Mouse (Mus musculus): ENCODE measurements around the gene Igsf6.

Igsf6 gene

GRCm38 (mm10) chr7:121074281-121074680 is at the start of gene Igsf6:
Gene Igsf6 (minus strand): TSS chr7:121074572.
- in situ Hi-C loops (cut with MboI; ENCODE audit: unreplicated experiment in 2 of 2): no loop called here

- in situ Hi-C loops (cut with MboI; ENCODE audit: unreplicated experiment in 2 of 2): no loop called here
Observed at GRCm38 (mm10) chr7:121120143-121120818, 45.9 kb upstream of the Igsf6 start.

DNA sequence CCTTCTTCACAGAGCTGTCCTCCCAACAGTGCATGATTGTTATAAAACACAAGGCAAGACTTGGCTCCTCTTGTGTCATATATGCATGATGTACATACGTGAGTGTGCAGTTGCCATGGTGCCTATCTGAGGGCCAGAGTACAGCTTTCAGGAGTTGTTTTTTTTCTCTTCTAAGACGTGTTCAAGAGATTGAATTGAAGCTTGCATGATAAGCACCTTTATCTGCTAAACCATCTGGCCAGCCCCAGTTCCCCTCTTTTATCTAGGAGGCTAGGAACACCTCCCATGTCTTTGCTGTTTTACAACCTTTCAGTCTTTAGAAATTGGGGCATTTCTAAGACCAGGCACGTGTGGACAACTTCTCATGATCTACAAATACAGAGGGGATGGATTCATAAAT is 37.4 kb upstream of the Igsf6 start:
- in situ Hi-C loops (cut with MboI; ENCODE audit: unreplicated experiment in 2 of 2): loop anchor here in 1 of 2 experiments (10.0 kb wide), 1 partner anchor 277 kb away; no protein-coding TSS in a partner anchor

DNA sequence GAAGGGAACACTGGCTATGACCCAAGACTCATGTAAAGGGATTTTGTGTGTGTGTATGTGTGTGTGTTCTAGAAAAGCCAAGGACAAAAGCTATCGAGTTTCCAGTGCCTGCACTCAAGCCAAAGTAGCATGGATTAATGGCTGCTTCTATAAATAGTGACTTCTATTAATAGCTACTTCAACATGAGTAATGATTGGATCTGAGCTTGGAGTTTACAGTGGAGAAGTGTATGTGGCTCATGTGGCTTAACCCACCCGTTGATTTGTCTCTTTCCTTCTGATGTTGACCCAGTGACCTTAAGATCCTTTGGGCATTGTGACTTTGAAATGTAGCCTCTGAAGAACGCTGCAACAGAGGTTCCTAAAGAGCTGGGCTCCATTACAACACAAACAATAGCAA is 36.9 kb upstream of the Igsf6 start:
- in situ Hi-C loops (cut with MboI; ENCODE audit: unreplicated experiment in 2 of 2): loop anchor here in 1 of 2 experiments (10.0 kb wide), 1 partner anchor 277 kb away; no protein-coding TSS in a partner anchor

GRCm38 (mm10) chr7:121107851-121108250 is 33.5 kb upstream of the Igsf6 start:
- in situ Hi-C loops (cut with MboI; ENCODE audit: unreplicated experiment in 2 of 2): no loop called here

DNA sequence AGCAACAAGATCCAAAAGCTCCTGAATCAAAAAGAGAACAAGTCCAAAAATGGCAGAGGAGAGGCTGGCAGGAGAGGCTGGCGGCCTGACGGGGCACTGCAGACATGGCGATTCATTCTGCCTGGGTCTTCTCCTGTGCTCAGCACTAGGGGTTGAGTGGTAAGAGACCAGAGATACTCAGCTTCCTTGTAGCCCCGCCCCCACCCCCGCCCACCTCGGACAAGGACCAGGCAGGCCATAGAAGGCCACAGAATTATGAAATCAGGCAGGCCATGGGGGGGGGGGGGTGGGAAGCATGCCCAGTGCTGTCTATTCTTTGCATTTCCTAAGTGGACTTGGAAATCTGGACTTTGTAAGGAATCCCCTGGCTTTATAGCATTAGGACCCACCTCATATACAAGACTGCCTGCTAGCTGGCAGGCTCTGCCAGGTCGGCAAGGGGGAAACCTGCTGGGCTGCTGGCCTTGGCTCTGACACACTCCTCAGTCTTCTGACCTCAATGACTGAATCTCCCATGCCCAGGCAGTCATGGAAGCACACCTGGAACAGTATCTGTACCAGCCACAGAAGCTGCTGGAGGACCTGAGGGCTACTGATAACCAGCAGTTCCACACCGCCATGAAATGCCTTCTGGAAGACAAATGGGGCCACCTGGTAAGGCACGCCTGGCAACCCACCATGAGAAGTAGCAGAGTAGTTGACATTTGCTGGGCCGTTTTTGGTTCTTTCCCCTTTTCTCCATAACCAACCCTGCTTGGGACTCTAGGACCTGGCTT is 24.4 kb upstream of the Igsf6 start:
- in situ Hi-C loops (cut with MboI; ENCODE audit: unreplicated experiment in 2 of 2): no loop called here

GRCm38 (mm10) chr7:121093026-121093425 is 18.7 kb upstream of the Igsf6 start:
- in situ Hi-C loops (cut with MboI; ENCODE audit: unreplicated experiment in 2 of 2): no loop called here

DNA sequence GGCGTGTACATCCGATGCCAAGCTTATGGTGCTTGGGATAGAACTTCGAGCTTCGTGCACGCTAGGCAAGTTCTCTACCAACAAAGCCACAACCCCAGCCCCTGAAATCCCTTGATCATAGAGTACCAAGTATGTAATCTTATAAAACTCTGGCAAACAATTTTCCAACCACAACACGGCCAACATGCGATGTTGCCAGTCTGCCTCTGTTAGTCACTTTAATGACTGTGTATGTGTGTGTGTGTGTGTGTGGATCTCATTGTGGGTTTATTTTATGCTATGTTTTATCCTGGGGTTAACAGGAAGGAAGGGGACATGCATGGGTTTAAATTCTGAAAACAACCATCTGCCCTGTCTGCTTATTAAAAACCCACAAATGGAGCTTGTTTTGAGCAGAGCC is 16.4 kb upstream of the Igsf6 start:
- in situ Hi-C loops (cut with MboI; ENCODE audit: unreplicated experiment in 2 of 2): no loop called here

GRCm38 (mm10) chr7:121088745-121089144 is 14.4 kb upstream of the Igsf6 start:
- in situ Hi-C loops (cut with MboI; ENCODE audit: unreplicated experiment in 2 of 2): no loop called here

DNA sequence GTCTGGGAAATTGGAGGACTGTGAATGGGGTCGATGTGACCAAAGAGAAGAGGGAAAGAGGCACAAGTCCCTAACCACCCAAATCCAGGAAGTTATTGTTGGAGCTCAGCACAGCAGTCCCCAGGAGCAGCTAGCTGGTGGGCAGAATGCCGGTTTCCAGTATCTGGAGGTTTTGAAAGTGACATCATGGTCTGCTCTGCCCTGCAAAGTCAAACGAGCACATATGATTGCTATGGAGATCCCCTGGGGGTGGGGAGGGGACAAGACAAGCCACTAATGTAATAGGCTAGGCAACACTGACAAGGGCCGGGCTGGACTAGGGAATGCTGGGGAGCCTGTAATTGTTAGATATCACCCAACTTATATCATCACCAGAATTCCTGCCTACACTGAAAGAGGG is 11.1 kb upstream of the Igsf6 start:
- in situ Hi-C loops (cut with MboI; ENCODE audit: unreplicated experiment in 2 of 2): no loop called here

- in situ Hi-C loops (cut with MboI; ENCODE audit: unreplicated experiment in 2 of 2): no loop called here
Observed at GRCm38 (mm10) chr7:121084840-121085453, 10.6 kb upstream of the Igsf6 start.

- in situ Hi-C loops (cut with MboI; ENCODE audit: unreplicated experiment in 2 of 2): no loop called here
Observed at GRCm38 (mm10) chr7:121082949-121083513, 8.7 kb upstream of the Igsf6 start.

DNA sequence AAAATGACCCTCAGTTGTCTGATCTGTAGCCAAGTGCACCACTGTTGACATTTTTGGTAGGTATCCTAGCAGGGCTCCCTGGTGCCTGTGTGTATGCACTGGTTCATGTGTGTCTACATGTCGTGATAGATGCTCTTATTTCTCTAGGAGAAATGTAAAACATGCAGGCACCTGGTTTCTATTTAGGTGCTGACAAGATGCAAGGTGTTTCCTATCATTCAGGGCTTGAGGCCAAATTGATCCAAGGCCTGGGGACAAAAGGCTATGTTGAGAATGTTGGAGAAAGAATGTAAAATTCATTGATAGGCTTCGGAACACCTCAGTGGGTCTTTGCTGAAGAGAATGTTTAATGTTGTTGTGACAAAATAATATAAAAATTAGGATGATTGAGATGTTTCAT is 7.4 kb upstream of the Igsf6 start:
- in situ Hi-C loops (cut with MboI; ENCODE audit: unreplicated experiment in 2 of 2): no loop called here

- in situ Hi-C loops (cut with MboI; ENCODE audit: unreplicated experiment in 2 of 2): no loop called here
Observed at GRCm38 (mm10) chr7:121081350-121081749, 7.0 kb upstream of the Igsf6 start, which contains the start of gene Otoa. Gene Otoa (plus strand): TSS chr7:121081650.

DNA sequence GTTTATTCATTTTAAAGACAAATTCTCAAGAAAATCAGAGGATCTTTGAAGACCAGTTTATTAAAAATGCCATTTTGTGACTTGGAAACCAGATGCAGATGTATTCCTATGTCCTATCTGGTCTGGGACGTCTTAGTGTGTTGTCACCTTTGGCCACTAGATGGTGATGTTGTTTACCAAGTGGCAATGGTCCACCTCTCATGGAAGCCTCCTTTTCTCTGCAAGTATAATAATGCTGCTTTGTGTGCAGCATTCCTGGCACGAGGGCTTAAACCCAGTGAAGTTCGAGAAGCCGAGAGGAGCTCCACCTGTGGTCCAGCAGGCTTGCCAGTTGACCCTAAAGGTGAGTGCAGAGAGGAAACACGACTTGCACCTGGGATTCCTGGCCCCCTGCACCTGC is 3.5 kb upstream of the Igsf6 start:
- in situ Hi-C loops (cut with MboI; ENCODE audit: unreplicated experiment in 2 of 2): no loop called here

GRCm38 (mm10) chr7:121077311-121077710 is 2.9 kb upstream of the Igsf6 start:
- in situ Hi-C loops (cut with MboI; ENCODE audit: unreplicated experiment in 2 of 2): no loop called here

- in situ Hi-C loops (cut with MboI; ENCODE audit: unreplicated experiment in 2 of 2): no loop called here
Observed at GRCm38 (mm10) chr7:121075416-121075815, 1.0 kb upstream of the Igsf6 start.

GRCm38 (mm10) chr7:121074801-121075400 is 529 bp upstream of the Igsf6 start:
- in situ Hi-C loops (cut with MboI; ENCODE audit: unreplicated experiment in 2 of 2): no loop called here

DNA sequence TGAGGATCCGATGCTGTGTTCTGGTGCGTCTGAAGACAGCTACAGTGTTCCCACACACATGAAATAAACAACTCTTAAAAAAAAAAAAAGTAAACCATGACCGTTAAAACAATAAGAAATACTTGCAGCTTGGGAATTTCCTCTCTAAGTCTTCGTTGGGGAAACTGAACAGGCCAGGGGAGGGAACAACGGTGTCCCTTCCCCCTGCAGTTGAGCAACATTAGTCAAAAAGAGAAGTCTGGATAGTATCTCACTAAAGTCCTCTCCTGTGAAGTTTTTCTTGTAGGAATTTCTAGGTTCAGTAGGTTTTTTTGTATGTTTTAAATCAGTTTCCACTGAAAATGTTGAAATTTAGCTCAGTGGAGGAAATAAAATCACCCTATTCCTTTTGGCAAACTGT is 1.9 kb downstream of the Igsf6 start:
- in situ Hi-C loops (cut with MboI; ENCODE audit: unreplicated experiment in 2 of 2): no loop called here

DNA sequence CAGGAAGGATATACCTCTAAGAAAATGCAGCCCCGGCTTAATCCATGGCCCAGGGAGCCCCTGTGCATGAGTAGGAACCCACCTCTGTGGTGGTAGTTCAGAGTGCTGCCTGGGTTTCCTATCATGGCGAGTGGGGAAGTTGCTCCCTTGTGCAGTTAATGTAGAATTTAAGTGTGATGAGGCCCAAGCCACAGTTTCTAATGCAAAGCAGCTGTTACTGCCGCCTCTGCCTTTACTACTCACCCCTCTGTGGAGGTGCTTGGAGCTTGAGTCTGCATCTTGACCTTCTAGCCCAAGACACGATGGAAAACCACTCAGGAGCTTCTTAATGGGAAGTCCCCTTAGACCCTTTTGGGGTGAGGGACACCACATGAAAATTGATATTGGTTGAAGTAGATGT is 3.1 kb downstream of the Igsf6 start:
- in situ Hi-C loops (cut with MboI; ENCODE audit: unreplicated experiment in 2 of 2): no loop called here

- in situ Hi-C loops (cut with MboI; ENCODE audit: unreplicated experiment in 2 of 2): loop anchor here in 1 of 2 experiments (5.0 kb wide), 1 partner anchor 227 kb away; no protein-coding TSS in a partner anchor
Observed at GRCm38 (mm10) chr7:121064309-121064708, 10.1 kb downstream of the Igsf6 start.

Measured in v-Abl transformed pro-B cells (cell line).